Mouse (Mus musculus): Measurements from ENCODE around the gene Vmn1r176. TPM values are rescaled to one million over a fixed set of nuclear protein-coding genes. Genes with fewer than 3 reads are reported as not detected.
"Not testable (repeated sequence)": the region's sequence is repeated elsewhere in the genome, so short reads cannot be mapped to it uniquely, and the experiment has no call there.

Vmn1r176 gene
- polyA plus RNA-seq (2014; fragmentation: Nextera tagmentation; extraction: Ambion mirVana) = not detected in 2 replicates

DNA sequence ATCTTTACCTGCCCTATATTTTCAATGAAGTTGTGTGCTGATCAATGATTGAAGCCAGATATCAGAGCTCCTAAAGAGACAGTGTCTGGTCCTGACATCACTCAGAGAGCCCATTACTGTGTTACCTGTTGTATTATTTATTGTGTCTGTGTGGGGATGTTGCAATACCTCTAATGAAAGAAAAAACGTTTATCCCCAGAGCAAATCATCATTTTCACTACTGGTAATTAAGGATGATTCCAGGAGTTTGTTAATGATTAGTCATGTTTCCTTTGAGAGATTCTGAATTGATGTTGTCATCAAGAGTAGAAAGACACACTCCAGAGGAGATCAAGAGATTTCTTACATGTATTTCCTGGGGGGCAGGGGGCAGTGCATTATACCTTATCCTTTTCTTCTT is at the start of gene Vmn1r176:
TSS of gene Vmn1r176 (minus strand) at position 101 of the 400 bp plus-strand sequence.
- H3K27ac ChIP-seq (ENCODE audit: low read depth, low read length); H3K27me3 ChIP-seq (ENCODE audit: control insufficient read depth, insufficient read depth, low read length); H3K9ac ChIP-seq (ENCODE audit: low read length); H3K36me3 ChIP-seq (ENCODE audit: control insufficient read depth, insufficient read depth, low read length); H3K4me2 ChIP-seq (ENCODE audit: low read depth); H3K4me1 ChIP-seq (ENCODE audit: control insufficient read depth, insufficient read depth, low read length); H3K9me3 ChIP-seq (ENCODE audit: control insufficient read depth, low read length); ATAC-seq (ENCODE audit: insufficient read depth, low FRiP score, low TSS enrichment); H3K4me3 ChIP-seq (ENCODE audit: low read depth, low read length); DNase-seq (ENCODE audit: low spot score): not testable (repeated sequence)
- no CpG with 5 or more reads among the region's 1 CpGs for WGBS

DNA sequence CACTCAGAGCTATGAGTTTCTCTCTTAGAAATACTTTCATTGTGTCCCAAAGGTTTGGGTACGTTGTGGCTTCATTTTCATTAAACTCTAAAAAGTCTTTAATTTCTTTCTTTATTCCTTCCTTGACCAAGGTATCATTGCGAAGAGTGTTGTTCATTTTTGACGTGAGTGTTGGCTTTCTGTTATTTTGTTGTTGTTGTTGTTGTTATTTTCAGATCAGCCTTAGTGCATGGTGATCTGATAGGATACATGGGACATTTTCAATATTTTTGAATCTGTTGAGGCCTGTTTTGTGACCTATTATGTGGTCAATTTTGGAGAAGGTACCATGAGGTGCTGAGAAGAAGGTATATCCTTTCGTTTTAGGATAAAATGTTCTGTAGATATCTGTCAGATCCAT is 39.7 kb upstream of the Vmn1r176 start:
- H3K27me3 ChIP-seq (ENCODE audit: control insufficient read depth, insufficient read depth, low read length); H3K4me3 ChIP-seq (ENCODE audit: low read depth, low read length); H3K27ac ChIP-seq (ENCODE audit: low read depth, low read length); H3K9ac ChIP-seq (ENCODE audit: low read length); H3K4me2 ChIP-seq (ENCODE audit: low read depth); H3K36me3 ChIP-seq (ENCODE audit: control insufficient read depth, insufficient read depth, low read length); H3K9me3 ChIP-seq (ENCODE audit: control insufficient read depth, low read length); ATAC-seq (ENCODE audit: insufficient read depth, low FRiP score, low TSS enrichment); H3K4me1 ChIP-seq (ENCODE audit: control insufficient read depth, insufficient read depth, low read length): not testable (repeated sequence)
- WGBS = 61% methylated on average over 3 of the region's 4 CpGs
- peak; percentile 51 for DNase-seq (ENCODE audit: low spot score)

DNA sequence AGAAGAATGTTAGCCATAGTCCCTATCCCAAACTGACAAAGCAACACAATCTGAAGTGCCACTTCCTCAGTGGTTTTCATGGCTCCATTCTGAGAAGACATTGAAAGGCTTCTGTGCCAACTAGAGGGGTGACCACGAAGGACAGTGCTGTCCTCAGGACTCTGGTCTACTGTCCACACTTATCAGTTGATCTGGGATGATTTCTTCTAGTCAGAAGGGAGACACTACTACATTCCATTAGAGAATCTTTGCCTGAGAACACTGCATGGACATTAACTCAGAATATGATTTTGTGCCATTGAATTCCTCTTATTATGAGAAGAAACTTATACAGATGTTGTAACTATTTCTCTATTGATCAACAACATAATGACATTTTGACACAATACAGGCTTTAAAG is 29.2 kb upstream of the Vmn1r176 start, which contains the start of gene Vmn1r177:
TSS of gene Vmn1r177 (minus strand) at position 101 of the 400 bp plus-strand sequence.
- not testable (repeated sequence) for H3K9me3 ChIP-seq (ENCODE audit: control insufficient read depth, low read length); DNase-seq (ENCODE audit: low spot score); H3K4me2 ChIP-seq (ENCODE audit: low read depth); H3K4me1 ChIP-seq (ENCODE audit: control insufficient read depth, insufficient read depth, low read length); H3K27me3 ChIP-seq (ENCODE audit: control insufficient read depth, insufficient read depth, low read length); H3K36me3 ChIP-seq (ENCODE audit: control insufficient read depth, insufficient read depth, low read length); H3K27ac ChIP-seq (ENCODE audit: low read depth, low read length); ATAC-seq (ENCODE audit: insufficient read depth, low FRiP score, low TSS enrichment); H3K4me3 ChIP-seq (ENCODE audit: low read depth, low read length); H3K9ac ChIP-seq (ENCODE audit: low read length)
- WGBS = 17% methylated on average over 1 of the region's 1 CpGs

DNA sequence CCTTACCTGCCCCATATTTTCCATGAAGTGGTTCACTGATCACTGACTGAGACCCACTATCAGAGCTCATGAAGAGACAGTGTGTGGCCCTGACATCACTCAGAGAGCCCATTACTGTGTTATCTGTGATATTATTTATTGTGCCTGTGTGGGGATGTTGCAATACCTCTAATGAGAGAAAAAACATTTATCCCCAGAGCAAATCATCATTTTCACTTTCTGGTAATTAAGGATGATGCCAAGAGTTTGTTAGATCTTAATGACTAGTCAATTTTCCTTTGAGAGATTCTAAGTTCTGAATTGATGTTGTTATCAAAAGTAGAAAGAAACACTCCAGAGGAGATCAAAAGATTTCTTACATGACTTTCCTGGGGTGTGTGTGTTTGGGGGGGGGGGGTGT is 26.6 kb downstream of the Vmn1r176 start, which contains the start of gene Vmn1r175:
TSS of gene Vmn1r175 (minus strand) at position 101 of the 400 bp plus-strand sequence.
- H3K9me3 ChIP-seq (ENCODE audit: control insufficient read depth, low read length); ATAC-seq (ENCODE audit: insufficient read depth, low FRiP score, low TSS enrichment): not testable (repeated sequence)

DNA sequence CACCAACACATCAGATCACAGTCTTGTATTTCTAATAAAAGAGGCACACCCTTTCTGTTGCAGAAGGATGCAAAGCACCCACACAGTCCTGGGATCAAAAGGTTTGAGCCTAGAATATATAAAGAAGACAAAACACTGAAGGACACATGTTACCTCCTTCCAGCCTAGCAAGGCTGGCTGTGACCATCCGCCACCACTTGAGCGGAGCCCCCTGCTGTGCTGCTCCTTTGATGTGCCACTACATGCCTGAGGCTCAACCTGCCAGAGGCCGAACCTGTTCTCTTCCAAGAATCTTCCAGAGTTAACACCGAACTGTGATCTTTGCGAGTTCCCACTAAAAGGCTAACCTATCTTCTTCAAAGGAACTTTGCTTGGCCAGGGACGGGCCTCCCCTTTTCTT is 52.6 kb downstream of the Vmn1r176 start:
- Histone ChIP-seq H3K27me3 (ENCODE audit: control insufficient read depth, insufficient read depth, low read length) (no peaks in the 10 kb centered on the region), H3K4me2 (ENCODE audit: low read depth) (no peak overlapping the region), H3K9me3 (ENCODE audit: control insufficient read depth, low read length) (peaks cover 13% of the 10 kb centered on the region; the same call in 1 of the 2 replicates), H3K27ac (ENCODE audit: low read depth, low read length) (no peak overlapping the region), H3K36me3 (ENCODE audit: control insufficient read depth, insufficient read depth, low read length) (no peaks in the 10 kb centered on the region), H3K4me1 (ENCODE audit: control insufficient read depth, insufficient read depth, low read length) (no peaks in the 10 kb centered on the region), H3K9ac (ENCODE audit: low read length) (no peak overlapping the region), H3K4me3 (ENCODE audit: low read depth, low read length) (no peak overlapping the region)
- DNase-seq (ENCODE audit: low spot score) = no peak
- 72% methylated on average over 6 of the region's 6 CpGs for WGBS
- no peak for ATAC-seq (ENCODE audit: insufficient read depth, low FRiP score, low TSS enrichment)

More for the DNA sequence above, 26.6 kb downstream of the Vmn1r176 start, which contains the start of gene Vmn1r175:
- not testable (repeated sequence) for H3K27ac ChIP-seq (ENCODE audit: low read depth, low read length); H3K4me2 ChIP-seq (ENCODE audit: low read depth); H3K9ac ChIP-seq (ENCODE audit: low read length); H3K27me3 ChIP-seq (ENCODE audit: control insufficient read depth, insufficient read depth, low read length); H3K4me3 ChIP-seq (ENCODE audit: low read depth, low read length); H3K36me3 ChIP-seq (ENCODE audit: control insufficient read depth, insufficient read depth, low read length); DNase-seq (ENCODE audit: low spot score); H3K4me1 ChIP-seq (ENCODE audit: control insufficient read depth, insufficient read depth, low read length)

Other genes starting within 250 kb of the Vmn1r176 start
- not detected in 2 replicates for gene Vmn1r170, start 231.2 kb downstream of the Vmn1r176 start, polyA plus RNA-seq (2014; fragmentation: Nextera tagmentation; extraction: Ambion mirVana)
- gene Vmn1r171, start 206.7 kb downstream of the Vmn1r176 start, polyA plus RNA-seq (2014; fragmentation: Nextera tagmentation; extraction: Ambion mirVana) = not detected in 2 replicates
- not detected in 2 replicates for gene Vmn1r172, start 179.1 kb downstream of the Vmn1r176 start, polyA plus RNA-seq (2014; fragmentation: Nextera tagmentation; extraction: Ambion mirVana)
- not detected in 2 replicates for gene Vmn1r173, start 136.7 kb downstream of the Vmn1r176 start, polyA plus RNA-seq (2014; fragmentation: Nextera tagmentation; extraction: Ambion mirVana)
- not detected in 2 replicates for gene Vmn1r174, start 85.1 kb downstream of the Vmn1r176 start, polyA plus RNA-seq (2014; fragmentation: Nextera tagmentation; extraction: Ambion mirVana)
- not detected in 2 replicates for gene Vmn1r175, start 26.7 kb downstream of the Vmn1r176 start, polyA plus RNA-seq (2014; fragmentation: Nextera tagmentation; extraction: Ambion mirVana)
- gene Vmn1r177, start 29.1 kb upstream of the Vmn1r176 start, polyA plus RNA-seq (2014; fragmentation: Nextera tagmentation; extraction: Ambion mirVana) = not detected in 2 replicates
- gene Vmn1r178, start 54.6 kb upstream of the Vmn1r176 start, polyA plus RNA-seq (2014; fragmentation: Nextera tagmentation; extraction: Ambion mirVana) = not detected in 2 replicates
- not detected in 2 replicates for gene Vmn1r179, start 89.6 kb upstream of the Vmn1r176 start, polyA plus RNA-seq (2014; fragmentation: Nextera tagmentation; extraction: Ambion mirVana)
- gene Vmn1r180, start 113.3 kb upstream of the Vmn1r176 start, polyA plus RNA-seq (2014; fragmentation: Nextera tagmentation; extraction: Ambion mirVana) = not detected in 2 replicates
- not detected in 2 replicates for gene Vmn1r181, start 137.2 kb upstream of the Vmn1r176 start, polyA plus RNA-seq (2014; fragmentation: Nextera tagmentation; extraction: Ambion mirVana)
- not detected in 2 replicates for gene V1rd19, start 164.3 kb upstream of the Vmn1r176 start, polyA plus RNA-seq (2014; fragmentation: Nextera tagmentation; extraction: Ambion mirVana)
- not detected in 2 replicates for gene Vmn1r183, start 215.9 kb upstream of the Vmn1r176 start, polyA plus RNA-seq (2014; fragmentation: Nextera tagmentation; extraction: Ambion mirVana)
- 31.9 and 37.7 TPM in 2 replicates for gene Zfp180, start 244.6 kb upstream of the Vmn1r176 start, polyA plus RNA-seq (2014; fragmentation: Nextera tagmentation; extraction: Ambion mirVana)

All from neural tube, embryonic 11.5 days (tissue).